Mouse (Mus musculus) lung, adult 2 months (tissue): ENCODE measurements around the gene Plppr1. TPM values are rescaled to one million over a fixed set of nuclear protein-coding genes. Genes with fewer than 3 reads are reported as not detected.

ENCODE experiments used
- DNase-seq: peaks from one replicate; pipeline ENCODE4 v3.0.0; 2022
- H3K4me1 ChIP-seq: fragments of 200-500 bp; 2 replicates; pipeline ENCODE4 v1.6.1; 2011; ENCODE audit warnings: low read length; ENCODE audit not compliant: control insufficient read depth, insufficient read depth
- H3K4me3 ChIP-seq: fragments of 200-500 bp; replicated peaks from 2 replicates; pipeline ENCODE3; 2011; ENCODE audit warnings: low read depth, mild to moderate bottlenecking, control low read depth, low read length; ENCODE audit errors: extremely low read depth
- CTCF ChIP-seq: fragments of 200-500 bp; IDR thresholded peaks from 2 replicates; pipeline ENCODE4 v1.5.1; 2011; ENCODE audit warnings: mild to moderate bottlenecking, low read length, control low read depth; ENCODE audit not compliant: insufficient read depth
- POLR2A ChIP-seq: fragments of 200-500 bp; IDR thresholded peaks from 2 replicates; pipeline ENCODE4 v1.6.1; 2011; ENCODE audit warnings: low read depth, mild to moderate bottlenecking, control low read depth, low read length, borderline replicate concordance; ENCODE audit errors: extremely low read depth
- whole genome bisulfite sequencing: fragments of 180-500 bp; shearing (Covaris S2); methylation state at CpG from one replicate; pipeline ENCODE4 v1.1.7; 2018; 5-methylcytosine and 5-hydroxymethylcytosine counted together
- polyA plus RNA-seq: library from polyadenylated mRNA; depleted of rRNA; stranded (reverse); fragments of >200 nt; gene quantifications from 2 replicates; pipeline ENCODE4 v1.2.3, GENCODE M21; 2012; rRNA removed

Gene Plppr1
- 0.02 TPM in 1 of 2 replicates, not detected in the other for polyA plus RNA-seq

GRCm38 (mm10) chr4:49059021-49059401 lies at the start of gene Plppr1:
Gene Plppr1, plus strand, starts transcription at chr4:49059273.
- 1% methylated on average over 21 of the region's 21 CpGs for WGBS
- DNase-seq = no peak

GRCm38 (mm10) chr4:49016701-49017100 lies 42.4 kb upstream of the Plppr1 start:
- no peak for TF ChIP-seq POLR2A
- TF ChIP-seq CTCF = no peak
- no peak for DNase-seq
- Histone ChIP-seq H3K4me1 (no peaks in the 10 kb centered on the region), H3K4me3 (no peak overlapping the region)

More at GRCm38 (mm10) chr4:49059021-49059401, at the start of gene Plppr1:
- Histone ChIP-seq H3K4me3 (no peak within 1 kb of the TSS), H3K4me1 (no peaks in the 10 kb centered on the region)
- TF ChIP-seq CTCF = no peak
- no peak for TF ChIP-seq POLR2A

- 83% methylated on average over 1 of the region's 1 CpGs for WGBS
- no peak for TF ChIP-seq CTCF
- no peak for TF ChIP-seq POLR2A
- Histone ChIP-seq H3K4me1 (no peaks in the 10 kb centered on the region), H3K4me3 (no peak overlapping the region)
- no peak for DNase-seq
Measured at GRCm38 (mm10) chr4:49023221-49023620, 35.9 kb upstream of the Plppr1 start.

- no peak for DNase-seq
- H3K4me3 ChIP-seq = no peak overlapping the region
- 51% methylated on average over 4 of the region's 4 CpGs for WGBS
- TF ChIP-seq CTCF (no peak), POLR2A (no peak)
- H3K4me1 ChIP-seq = no peaks in the 10 kb centered on the region
Measured at GRCm38 (mm10) chr4:49038311-49038710, 20.8 kb upstream of the Plppr1 start.

- 75% methylated on average over 3 of the region's 3 CpGs for WGBS
- Histone ChIP-seq H3K4me3 (no peak overlapping the region), H3K4me1 (no peaks in the 10 kb centered on the region)
- DNase-seq = no peak
- TF ChIP-seq CTCF = no peak
- TF ChIP-seq POLR2A = no peak
Measured at GRCm38 (mm10) chr4:49039854-49040253, 19.2 kb upstream of the Plppr1 start.

GRCm38 (mm10) chr4:49041655-49042054 lies 17.4 kb upstream of the Plppr1 start:
- no peaks in the 10 kb centered on the region for H3K4me1 ChIP-seq

GRCm38 (mm10) chr4:49050628-49051027 lies 8.4 kb upstream of the Plppr1 start:
- WGBS = 86% methylated on average over 1 of the region's 1 CpGs
- TF ChIP-seq CTCF (no peak), POLR2A (no peak)
- Histone ChIP-seq H3K4me1 (no peaks in the 10 kb centered on the region), H3K4me3 (no peak overlapping the region)
- no peak for DNase-seq

More at GRCm38 (mm10) chr4:49041655-49042054, 17.4 kb upstream of the Plppr1 start:
- no peak overlapping the region for H3K4me3 ChIP-seq
- 19% methylated on average over 1 of the region's 1 CpGs for WGBS
- TF ChIP-seq POLR2A (no peak), CTCF (no peak)
- DNase-seq = no peak

- TF ChIP-seq CTCF = no peak
- DNase-seq = no peak
- Histone ChIP-seq H3K4me1 (no peaks in the 10 kb centered on the region), H3K4me3 (no peak overlapping the region)
- WGBS = 25% methylated on average over 2 of the region's 2 CpGs
Measured at GRCm38 (mm10) chr4:49057916-49058315, 1.2 kb upstream of the Plppr1 start.

GRCm38 (mm10) chr4:49058557-49058956 lies 516 bp upstream of the Plppr1 start:
- 11% methylated on average over 7 of the region's 7 CpGs for WGBS
- no peak for DNase-seq
- Histone ChIP-seq H3K4me3 (no peak overlapping the region), H3K4me1 (no peaks in the 10 kb centered on the region)
- TF ChIP-seq POLR2A (no peak), CTCF (no peak)

GRCm38 (mm10) chr4:49059402-49060381 lies 619 bp downstream of the Plppr1 start:
- no peaks in the 10 kb centered on the region for H3K4me1 ChIP-seq
- H3K4me3 ChIP-seq = no peak overlapping the region
- WGBS = 2% methylated on average over 62 of the region's 62 CpGs
- no peak for TF ChIP-seq POLR2A
- no peak for TF ChIP-seq CTCF
- DNase-seq = no peak

GRCm38 (mm10) chr4:49069471-49069870 lies 10.4 kb downstream of the Plppr1 start:
- no peak for DNase-seq
- Histone ChIP-seq H3K4me1 (no peaks in the 10 kb centered on the region), H3K4me3 (no peak overlapping the region)
- WGBS = 75% methylated on average over 4 of the region's 4 CpGs
- TF ChIP-seq POLR2A (no peak), CTCF (no peak)
